Mouse (Mus musculus) heart, embryonic 16.5 days (tissue): ENCODE data around the gene Zfp943. TPM values are rescaled to one million over a fixed set of nuclear protein-coding genes. Genes with fewer than 3 reads are reported as not detected.
A peak's percentile ranks its signal among the peaks of the same experiment; 100 is the strongest.
"Not testable (repeated sequence)": the region's sequence is repeated elsewhere in the genome, so short reads cannot be mapped to it uniquely, and the experiment has no call there.

Experiments used
- ATAC-seq: fragments of 200-750 bp; cut with Nextera tagmentation; replicated peaks from 2 replicates; pipeline ENCODE4 v1.8.0; 2017; ENCODE audit warnings: moderate number of reproducible peaks; ENCODE audit not compliant: insufficient read depth, low FRiP score; ENCODE audit errors: extremely low read depth
- H3K27ac ChIP-seq: fragments of 300-500 bp; sonication (generic); 2 replicates; pipeline ENCODE4 v1.5.1; 2014; ENCODE audit warnings: mild to moderate bottlenecking, low read length, control low read depth, moderate library complexity
- H3K27me3 ChIP-seq: fragments of 300-500 bp; sonication (generic); 2 replicates; pipeline ENCODE4 v1.6.1; 2014; ENCODE audit warnings: low read length, mixed read lengths; ENCODE audit not compliant: control insufficient read depth, insufficient read depth
- H3K36me3 ChIP-seq: fragments of 300-500 bp; sonication (generic); 2 replicates; pipeline ENCODE4 v1.6.1; 2014; ENCODE audit not compliant: control insufficient read depth, insufficient read depth
- H3K4me1 ChIP-seq: fragments of 300-500 bp; sonication (generic); 2 replicates; pipeline ENCODE4 v1.6.1; 2014; ENCODE audit warnings: low read length, mixed read lengths; ENCODE audit not compliant: control insufficient read depth, insufficient read depth
- H3K4me2 ChIP-seq: fragments of 300-500 bp; sonication (generic); 2 replicates; pipeline ENCODE4 v1.6.1; 2014; ENCODE audit warnings: low read depth, mild to moderate bottlenecking, control low read depth, low read length
- H3K4me3 ChIP-seq: fragments of 300-500 bp; sonication (generic); 2 replicates; pipeline ENCODE4 v1.5.1; 2014; ENCODE audit warnings: mild to moderate bottlenecking, control low read depth, low read length
- H3K9ac ChIP-seq: fragments of 300-500 bp; sonication (generic); 2 replicates; pipeline ENCODE4 v1.6.1; 2014; ENCODE audit warnings: low read length, control low read depth
- H3K9me3 ChIP-seq: fragments of 300-500 bp; sonication (generic); replicated peaks from 2 replicates; pipeline ENCODE4 v1.6.1; 2016; ENCODE audit warnings: low read length; ENCODE audit not compliant: control insufficient read depth
- WGBS: fragments of 180-500 bp; shearing (Covaris S2); extraction: QIAGEN DNeasy Blood & Tissue Kit; methylation state at CpG from one replicate; pipeline ENCODE4 v1.1.7; 2014; 5-methylcytosine and 5-hydroxymethylcytosine counted together
- polyA plus RNA-seq: library from polyadenylated mRNA; unstranded; fragments of >200 nt; fragmentation: Nextera tagmentation; extraction: Ambion mirVana; gene quantifications from 2 replicates; pipeline ENCODE4 v1.2.1, GENCODE M21; 2015

Gene Zfp943
- polyA plus RNA-seq: 13.8 and 16.4 TPM in 2 replicates

DNA sequence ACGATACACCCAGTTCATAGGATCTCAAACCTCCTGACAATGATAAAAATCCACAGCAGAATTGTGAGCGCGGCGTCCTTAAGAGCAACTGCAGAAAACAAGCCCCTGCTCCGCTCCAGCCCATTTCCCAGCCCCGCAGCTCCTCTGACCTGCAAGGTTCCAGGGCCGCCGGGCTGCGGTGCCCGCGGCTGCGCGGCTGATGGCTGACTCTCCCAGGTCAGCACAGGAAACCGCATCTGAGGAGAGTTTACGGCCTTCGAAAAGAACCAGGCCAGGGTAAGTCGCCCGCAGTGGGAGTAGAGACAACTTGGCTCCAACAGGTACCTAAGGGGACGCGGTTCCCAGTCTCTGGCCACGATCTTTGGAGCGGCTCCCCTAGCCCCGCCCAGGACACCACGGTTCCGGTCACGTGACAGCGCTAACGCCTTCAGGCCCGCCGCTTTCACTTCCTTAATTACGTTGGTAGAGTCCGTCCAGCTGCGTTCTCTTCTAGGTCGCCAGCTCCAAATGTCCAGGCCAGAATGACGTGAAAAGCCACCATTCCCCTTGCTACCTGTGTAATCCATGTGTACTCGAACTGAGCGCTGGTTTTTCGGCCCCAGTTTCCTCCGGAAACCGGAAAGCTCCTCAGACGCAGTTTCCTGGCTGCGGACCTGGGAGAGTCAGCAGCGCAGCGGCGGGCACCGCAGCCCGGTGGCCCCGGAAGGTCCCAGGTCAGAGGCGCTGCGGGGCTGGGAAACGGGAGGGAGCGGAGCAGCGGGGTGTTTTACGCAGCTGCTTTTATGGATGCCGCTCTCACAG is at the start of gene Zfp943, which contains the start of gene Zfp942:
Gene Zfp943, plus strand, starts transcription at position 446 of the 801 bp plus-strand sequence.
Gene Zfp942, minus strand, starts transcription at position 358 of the 801 bp plus-strand sequence.
- H3K27me3 ChIP-seq, H3K9me3 ChIP-seq, H3K36me3 ChIP-seq: not testable (repeated sequence)
- H3K4me3 ChIP-seq: peak within 1 kb of the TSS; percentile 83
- H3K27ac ChIP-seq: peak within 1 kb of the TSS; percentile 90
- peak within 1 kb of the TSS; percentile 69 for H3K4me2 ChIP-seq
- 0% methylated on average over 41 of the region's 55 CpGs for WGBS
- H3K9ac ChIP-seq: peak within 1 kb of the TSS; percentile 88
- peaks cover 11% of the 10 kb centered on the region; the same call in 1 of the 2 replicates for H3K4me1 ChIP-seq
- ATAC-seq: peak; percentile 98

- peak overlapping the region; percentile 57 for H3K9ac ChIP-seq
- no peak for ATAC-seq
- WGBS: 51% methylated on average over 4 of the region's 4 CpGs
Observed at GRCm38 (mm10) chr17:21963302-21963701, 950 bp downstream of the Zfp943 start.

GRCm38 (mm10) chr17:22035594-22035993 is 73.2 kb downstream of the Zfp943 start:
- not testable (repeated sequence) for H3K9ac ChIP-seq, H3K4me2 ChIP-seq, H3K9me3 ChIP-seq, ATAC-seq, H3K27me3 ChIP-seq, H3K27ac ChIP-seq, H3K4me3 ChIP-seq, H3K36me3 ChIP-seq, H3K4me1 ChIP-seq
- 32% methylated on average over 1 of the region's 1 CpGs for WGBS

More at GRCm38 (mm10) chr17:21963302-21963701, 950 bp downstream of the Zfp943 start:
- Histone ChIP-seq H3K9me3 (no peaks in the 10 kb centered on the region), H3K4me3 (peak overlapping the region; percentile 47), H3K27ac (no peak overlapping the region), H3K36me3 (peaks cover 4% of the 10 kb centered on the region; the same call in 1 of the 2 replicates), H3K4me2 (peak overlapping the region; percentile 64), H3K27me3 (no peaks in the 10 kb centered on the region), H3K4me1 (peaks cover 11% of the 10 kb centered on the region; the same call in 1 of the 2 replicates)

GRCm38 (mm10) chr17:22049403-22049802 is 87.1 kb downstream of the Zfp943 start:
- no peak overlapping the region for H3K4me3 ChIP-seq
- H3K4me2 ChIP-seq: no peak overlapping the region
- H3K9me3 ChIP-seq: no peaks in the 10 kb centered on the region
- no peak overlapping the region for H3K27ac ChIP-seq
- ATAC-seq: no peak
- no peaks in the 10 kb centered on the region for H3K36me3 ChIP-seq
- WGBS: 53% methylated on average over 2 of the region's 2 CpGs
- no peaks in the 10 kb centered on the region for H3K27me3 ChIP-seq
- H3K4me1 ChIP-seq: no peaks in the 10 kb centered on the region
- no peak overlapping the region for H3K9ac ChIP-seq

DNA sequence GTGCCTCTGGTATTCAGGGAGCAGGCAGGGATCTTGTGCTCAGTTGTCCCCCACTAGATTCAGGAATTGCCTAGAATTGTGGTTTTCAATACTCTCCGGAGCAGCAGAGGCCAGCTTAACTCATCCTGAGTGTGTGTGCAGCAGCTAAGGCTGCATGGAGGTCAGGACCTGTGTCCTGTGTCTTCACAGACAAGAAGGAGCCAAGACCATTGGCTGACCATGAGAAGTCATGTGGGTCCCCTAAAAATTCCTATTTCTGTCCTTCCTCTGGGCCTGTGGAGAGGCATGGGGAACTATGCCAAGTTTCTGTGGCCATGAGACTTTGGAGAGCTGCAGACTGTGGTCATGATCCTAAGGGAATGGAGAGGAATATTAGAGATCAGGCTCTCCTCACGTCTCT is 90.9 kb downstream of the Zfp943 start:
- H3K27ac ChIP-seq: no peak overlapping the region
- H3K9me3 ChIP-seq: peaks cover 4% of the 10 kb centered on the region; the same call in 1 of the 2 replicates
- H3K4me2 ChIP-seq: no peak overlapping the region
- H3K36me3 ChIP-seq: no peaks in the 10 kb centered on the region
- WGBS: 57% methylated on average over 2 of the region's 2 CpGs
- H3K9ac ChIP-seq: no peak overlapping the region
- no peaks in the 10 kb centered on the region for H3K27me3 ChIP-seq
- no peak overlapping the region for H3K4me3 ChIP-seq
- no peak for ATAC-seq
- no peaks in the 10 kb centered on the region for H3K4me1 ChIP-seq

- WGBS: 6% methylated on average over 57 of the region's 57 CpGs
- Histone ChIP-seq H3K27ac (no peak overlapping the region), H3K4me2 (peak overlapping the region; percentile 94), H3K27me3 (no peaks in the 10 kb centered on the region), H3K4me1 (no peaks in the 10 kb centered on the region), H3K9me3 (no peaks in the 10 kb centered on the region), H3K4me3 (peak overlapping the region; percentile 66), H3K36me3 (no peaks in the 10 kb centered on the region), H3K9ac (peak overlapping the region; percentile 80)
- peak; percentile 63 for ATAC-seq
Observed at GRCm38 (mm10) chr17:22081031-22081631, 118.8 kb downstream of the Zfp943 start.

GRCm38 (mm10) chr17:22083224-22083623 is 120.9 kb downstream of the Zfp943 start:
- H3K4me3 ChIP-seq, H3K4me2 ChIP-seq, H3K9ac ChIP-seq, H3K4me1 ChIP-seq, H3K27ac ChIP-seq, H3K9me3 ChIP-seq, H3K27me3 ChIP-seq, H3K36me3 ChIP-seq, ATAC-seq: not testable (repeated sequence)
- 16% methylated on average over 3 of the region's 3 CpGs for WGBS

DNA sequence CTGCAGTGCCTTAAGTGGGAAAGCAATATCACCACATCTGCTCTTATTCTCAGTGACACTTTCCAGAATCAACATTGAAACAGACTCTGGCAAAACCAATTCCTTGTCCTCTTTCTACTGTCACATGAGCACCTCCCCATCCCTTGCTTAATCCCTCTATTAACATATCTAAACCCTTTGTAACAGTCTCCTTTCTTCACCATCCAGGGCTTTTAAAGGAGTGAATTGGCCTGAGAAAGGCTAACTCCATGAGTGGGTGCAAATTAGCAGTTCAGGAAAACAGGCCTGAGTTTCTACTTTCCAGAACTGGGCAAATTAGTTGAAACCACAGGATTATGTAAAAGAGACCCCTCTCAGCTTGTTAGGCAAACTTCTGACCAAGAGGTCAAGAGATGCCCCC is 156.4 kb downstream of the Zfp943 start:
- no peaks in the 10 kb centered on the region for H3K9me3 ChIP-seq
- no peak for ATAC-seq

More for the DNA sequence above, 156.4 kb downstream of the Zfp943 start:
- no peak overlapping the region for H3K9ac ChIP-seq
- no peak overlapping the region for H3K4me2 ChIP-seq
- no peaks in the 10 kb centered on the region for H3K36me3 ChIP-seq
- H3K4me1 ChIP-seq: no peaks in the 10 kb centered on the region
- H3K4me3 ChIP-seq: no peak overlapping the region
- no peaks in the 10 kb centered on the region for H3K27me3 ChIP-seq
- no peak overlapping the region for H3K27ac ChIP-seq
